Mouse (Mus musculus): Measurements from ENCODE around the gene Olfr1513.

DNA sequence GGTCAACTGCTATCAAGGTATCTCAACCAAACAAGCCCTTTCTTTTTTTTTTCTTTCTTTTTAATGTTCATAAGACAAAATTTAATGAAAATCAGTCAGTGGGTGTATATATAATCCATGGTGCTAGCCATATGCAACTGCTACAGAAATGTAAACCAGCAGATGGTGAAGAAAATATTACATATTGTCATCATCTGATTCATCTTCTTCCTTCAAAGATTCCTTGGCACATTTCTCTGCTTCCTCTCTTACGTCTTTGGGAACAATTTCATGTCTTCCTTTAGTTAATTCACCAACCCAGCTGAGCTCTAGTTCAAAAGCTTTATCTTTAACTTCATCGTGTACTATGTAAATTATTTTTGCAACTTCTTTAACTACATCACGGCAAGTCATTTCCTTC, 12.5 kb upstream of the Olfr1513 start:
- no peak for TF ChIP-seq CTCF (IDR thresholded peaks at IDR 0.05; ENCODE audit: control insufficient read depth, insufficient read depth, insufficient read length)
- no peak for TF ChIP-seq MYOD1 (IDR thresholded peaks at IDR 0.05; ENCODE audit: control insufficient read depth, insufficient read length, low read depth)
- TF ChIP-seq CEBPB (IDR thresholded peaks at IDR 0.05; ENCODE audit: low read depth) = no peak
- no peak for TF ChIP-seq FOSL1 (IDR thresholded peaks at IDR 0.05; ENCODE audit: insufficient read depth, low read length, poor library complexity, severe bottlenecking)
- no peak for TF ChIP-seq USF1 (IDR thresholded peaks at IDR 0.05; ENCODE audit: low read depth)
- no peak for TF ChIP-seq MYOG (IDR thresholded peaks at IDR 0.05; ENCODE audit: control insufficient read depth, extremely low read depth, insufficient read length)

All from C2C12 (cell line).